In the genomic region with DNA sequence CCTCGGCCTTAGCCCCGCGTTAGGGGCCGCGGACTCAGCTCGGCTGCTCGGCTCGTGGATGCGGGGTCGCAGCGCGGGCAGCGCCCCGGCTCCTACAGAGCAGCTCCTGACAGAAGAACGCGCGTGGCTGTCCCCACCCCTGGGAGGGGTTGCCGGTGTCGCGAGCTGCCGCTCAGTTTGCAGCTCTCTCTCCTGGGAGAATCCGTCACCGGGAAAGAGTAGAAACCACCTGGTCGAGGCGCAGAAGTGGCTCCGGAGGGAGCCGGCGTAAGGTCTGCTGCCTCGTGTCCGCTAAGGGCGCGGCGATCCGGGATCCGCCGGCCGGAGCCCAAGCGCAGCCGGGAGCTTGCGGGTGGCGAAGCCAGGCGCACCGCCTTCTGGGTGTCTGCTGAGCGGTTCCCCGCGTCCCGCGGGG, we compare ENCODE assay signal across 8 mouse cellular contexts. TPM values are rescaled to one million over a fixed set of nuclear protein-coding genes. Genes with fewer than 3 reads are reported as not detected.
DNase-seq lines count a peak whose midpoint lies in the region; ATAC-seq and TF ChIP-seq lines count a peak whose summit lies in the region.

No protein-coding gene starts in this region.

- peak; percentile 33 for ATAC-seq in hindbrain, postnatal 0 days

- WGBS in hindbrain, postnatal 0 days = under 1% methylated on average over 48 of the region's 48 CpGs

- H3K4me1 ChIP-seq in testis, adult 2 months (ENCODE audit: control insufficient read depth, insufficient read depth, low read length) = peaks cover 11% of the 10 kb centered on the region
- peaks cover 6% of the 10 kb centered on the region; the same call in 1 of the 2 replicates for H3K4me1 ChIP-seq in hindbrain, postnatal 0 days (ENCODE audit: insufficient read depth, low read length)

- peak overlapping the region; percentile 97 for H3K4me2 ChIP-seq in hindbrain, postnatal 0 days (ENCODE audit: low read depth, low read length)

- H3K27me3 ChIP-seq in testis, adult 2 months (ENCODE audit: control insufficient read depth, insufficient read depth, low read length) = no peaks in the 10 kb centered on the region
- H3K27me3 ChIP-seq in hindbrain, postnatal 0 days (ENCODE audit: insufficient read depth, low read length) = no peaks in the 10 kb centered on the region

- TF ChIP-seq CTCF in testis, adult 2 months (IDR thresholded peaks at IDR 0.05; ENCODE audit: control insufficient read depth, insufficient read depth, insufficient replicate concordance, low read depth, low read length) = no peak
- no peak for TF ChIP-seq CTCF in hindbrain, postnatal 0 days (IDR thresholded peaks at IDR 0.05; ENCODE audit: low read depth)

- peak overlapping the region; percentile 67 for H3K9ac ChIP-seq in hindbrain, postnatal 0 days (replicated peaks; ENCODE audit: low read length)

- peak overlapping the region; percentile 77 for H3K4me3 ChIP-seq in testis, adult 2 months (ENCODE audit: control insufficient read depth, low read depth, low read length)
- H3K4me3 ChIP-seq in hindbrain, postnatal 0 days (ENCODE audit: low read length) = peak overlapping the region; percentile 70

- peak; percentile 77 for DNase-seq in adrenal gland, postnatal 14 days
- DNase-seq in adrenal gland, adult 8-10 months = no peak
- no peak for DNase-seq in testis, postnatal 14 days (ENCODE audit: low spot score)
- peak; percentile 58 for DNase-seq in hindbrain, postnatal 0 days (ENCODE audit: low spot score)
- peak; percentile 38 for DNase-seq in mesoderm, embryonic 11.5 days (ENCODE audit: low read depth, low spot score)
- no peak for DNase-seq in right cerebral cortex, postnatal 4 days
- DNase-seq in natural killer cell, adult 2 months (ENCODE audit: low spot score in 2 of 2) = no peak

- no peaks in the 10 kb centered on the region for H3K9me3 ChIP-seq in hindbrain, postnatal 0 days (ENCODE audit: low read length)

- no peak for TF ChIP-seq POLR2A in testis, adult 2 months (IDR thresholded peaks at IDR 0.05; ENCODE audit: control insufficient read depth, low read depth, low read length)

- H3K27ac ChIP-seq in testis, adult 2 months (ENCODE audit: control insufficient read depth, insufficient read depth, low read depth, low read length) = 0 out of 2 replicates have a peak overlapping the region, but pooled peaks have one; percentile 50
- H3K27ac ChIP-seq in hindbrain, postnatal 0 days = peak overlapping the region; percentile 93

- H3K36me3 ChIP-seq in testis, adult 2 months (ENCODE audit: control insufficient read depth, insufficient read depth, low read length) = no peaks in the 10 kb centered on the region
- no peaks in the 10 kb centered on the region for H3K36me3 ChIP-seq in hindbrain, postnatal 0 days (ENCODE audit: insufficient read depth, low read length)

RNA-seq across cellular contexts. Expression of gene Zdhhc14, which starts 0.4 kb away (rescaled TPM):
- total RNA-seq in adrenal gland, postnatal 14 days (2021) = 6.5 and 7.0 TPM in 2 replicates
- 1 to 10 TPM; 3.9 to 7.1 (median 5.9) TPM for total RNA-seq in adrenal gland, adult 8-10 months (2022)
- polyA plus RNA-seq in testis, adult 2 months (2012; rRNA removed) = 3.3 and 3.9 TPM in 2 replicates
- 19.7 and 20.5 TPM in 2 replicates for total RNA-seq in hindbrain, postnatal 0 days (2014; rRNA removed)
- 8.6 and 9.7 TPM in 2 replicates for polyA plus RNA-seq in hindbrain, postnatal 0 days (2015; fragmentation: Nextera tagmentation; extraction: Ambion mirVana)

RNA-seq across cellular contexts. Expression of gene Tmem242, which starts 52.7 kb away (rescaled TPM):
- 121 and 126 TPM in 2 replicates for total RNA-seq in adrenal gland, postnatal 14 days (2021)
- total RNA-seq in adrenal gland, adult 8-10 months (2022) = 100 to 1,000 TPM; 118 to 126 (median 122) TPM
- 12.1 and 13.4 TPM in 2 replicates for polyA plus RNA-seq in testis, adult 2 months (2012; rRNA removed)
- total RNA-seq in hindbrain, postnatal 0 days (2014; rRNA removed) = 57.0 and 67.1 TPM in 2 replicates
- 134 and 147 TPM in 2 replicates for polyA plus RNA-seq in hindbrain, postnatal 0 days (2015; fragmentation: Nextera tagmentation; extraction: Ambion mirVana)

Comparison
In these comparisons a context has a peak if more than half of its experiments do, and no peak if none do; other contexts are left out.
1. DNase-seq: peak in adrenal gland, postnatal 14 days (single experiment), hindbrain, postnatal 0 days (single experiment) and mesoderm, embryonic 11.5 days (single experiment); none in adrenal gland, adult 8-10 months (single experiment), testis, postnatal 14 days (single experiment), right cerebral cortex, postnatal 4 days (single experiment) and natural killer cell, adult 2 months (0 of 2).